Mouse (Mus musculus): ENCODE data around the gene Arrdc2.
"Not testable (repeated sequence)": the region's sequence is repeated elsewhere in the genome, so short reads cannot be mapped to it uniquely, and the experiment has no call there.

The Arrdc2 gene

DNA sequence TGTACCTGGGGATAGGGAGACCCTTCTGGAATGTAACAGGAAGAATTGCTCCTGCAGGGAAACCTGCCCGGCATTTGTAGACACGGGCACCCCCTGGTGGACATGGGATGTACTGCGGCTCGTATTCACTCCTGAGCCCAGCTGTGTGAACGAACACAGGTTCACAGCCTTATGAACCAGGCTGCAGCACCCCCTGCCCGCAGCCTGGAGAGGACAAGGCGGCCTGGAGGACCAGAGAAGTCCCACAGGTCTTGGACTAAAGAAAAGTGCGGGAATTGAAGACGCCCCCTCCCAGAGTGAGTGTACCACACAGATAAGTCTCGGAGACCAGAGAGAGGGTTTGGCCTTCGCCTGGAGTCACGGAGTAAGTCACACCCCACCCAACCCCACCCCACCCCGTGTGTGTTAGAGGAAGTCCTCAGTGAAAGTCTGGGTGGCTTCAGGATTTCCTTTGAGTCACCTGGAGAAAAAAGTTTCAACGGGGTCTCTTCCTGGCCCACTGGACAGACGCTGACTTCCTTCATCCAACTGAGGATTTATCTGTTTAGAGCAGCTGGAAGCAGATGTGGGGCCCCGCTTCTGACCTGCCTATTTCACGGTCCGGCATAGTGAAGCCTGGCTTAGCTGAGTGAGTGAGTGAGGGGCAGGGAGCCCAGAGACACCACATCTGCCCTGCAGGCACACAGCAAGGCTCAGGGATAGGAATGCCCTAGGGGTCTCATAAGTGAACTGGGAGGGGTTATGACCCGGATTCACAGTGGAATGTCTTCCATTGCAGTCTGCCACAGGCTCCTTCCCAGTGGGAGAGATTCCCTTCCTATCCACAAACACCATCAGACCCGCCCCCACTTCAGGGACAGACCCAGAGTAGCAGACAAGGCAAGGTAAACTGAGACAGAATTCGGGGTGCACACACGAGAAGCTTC, 1.9 kb upstream of the Arrdc2 start:
- peak; percentile 87 to 92 for DNase-seq (ENCODE audit: low spot score in 2 of 2)

GRCm38 (mm10) chr8:70840590-70840989, 1.1 kb upstream of the Arrdc2 start:
- DNase-seq (ENCODE audit: low spot score in 2 of 2): no peak

GRCm38 (mm10) chr8:70838654-70839407, 689 bp downstream of the Arrdc2 start:
- no peak for DNase-seq (ENCODE audit: low spot score in 2 of 2)

DNA sequence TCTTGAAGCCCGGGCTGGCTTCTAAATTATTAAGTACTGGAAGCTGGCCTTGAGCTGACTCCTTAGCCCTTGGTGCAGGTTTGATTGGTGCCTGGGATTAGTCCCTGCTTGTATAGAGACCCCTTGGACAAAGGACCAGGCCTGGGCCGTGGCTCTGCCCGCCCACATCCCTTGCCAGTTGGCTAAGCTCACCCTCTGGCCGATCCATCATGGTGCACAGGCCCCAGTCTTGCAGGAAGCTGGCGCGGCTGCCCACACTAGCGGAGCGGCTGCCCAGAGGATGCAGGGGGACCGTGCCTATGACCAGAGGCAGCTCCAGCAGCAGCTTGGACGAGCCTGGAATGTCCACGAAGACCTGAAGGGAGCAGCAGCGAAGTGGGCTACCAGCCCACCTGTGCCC, 2.9 kb downstream of the Arrdc2 start:
- DNase-seq (ENCODE audit: low spot score in 2 of 2): no peak

DNA sequence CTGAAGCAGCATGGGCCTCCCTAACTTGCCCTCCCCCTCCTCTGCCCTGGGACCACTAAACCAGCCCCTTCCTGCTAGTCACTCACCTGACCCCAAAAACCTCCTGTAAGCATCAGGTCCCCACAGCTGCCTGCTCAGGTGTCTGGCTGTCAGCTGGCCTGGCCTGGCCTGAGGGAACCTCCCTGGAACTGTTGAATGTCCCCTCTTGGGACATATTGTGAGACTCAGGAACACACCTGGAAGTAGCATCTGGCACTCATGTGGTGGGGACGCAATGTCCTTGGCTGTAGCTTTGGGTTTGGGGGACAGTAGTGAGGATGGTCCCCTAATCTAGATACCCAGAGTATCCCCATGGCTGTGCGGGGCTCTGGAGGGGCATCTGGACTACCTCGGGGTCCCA, 5.4 kb downstream of the Arrdc2 start:
- no peak for DNase-seq (ENCODE audit: low spot score in 2 of 2)

DNA sequence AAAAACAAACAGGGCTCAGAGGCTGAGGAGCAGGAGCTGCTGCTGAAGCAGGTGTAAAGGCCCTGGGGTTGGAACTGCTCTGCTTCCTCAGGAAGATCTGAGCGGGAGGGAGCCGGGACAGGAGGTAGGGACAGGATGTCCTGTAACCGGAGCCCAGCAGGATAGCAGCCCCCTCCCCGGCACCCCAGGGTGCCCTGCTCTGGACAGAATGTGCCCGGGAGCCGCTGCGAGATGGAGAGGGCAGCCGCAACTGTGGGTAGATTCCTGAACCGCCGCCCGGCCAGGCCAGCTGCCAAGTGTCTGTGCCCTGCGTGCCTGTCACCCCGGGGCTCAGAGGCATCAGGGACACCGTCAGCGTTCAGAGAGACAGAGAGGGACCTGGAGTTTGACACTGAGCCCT, 6.0 kb downstream of the Arrdc2 start:
- DNase-seq (ENCODE audit: low spot score in 2 of 2): no peak

DNA sequence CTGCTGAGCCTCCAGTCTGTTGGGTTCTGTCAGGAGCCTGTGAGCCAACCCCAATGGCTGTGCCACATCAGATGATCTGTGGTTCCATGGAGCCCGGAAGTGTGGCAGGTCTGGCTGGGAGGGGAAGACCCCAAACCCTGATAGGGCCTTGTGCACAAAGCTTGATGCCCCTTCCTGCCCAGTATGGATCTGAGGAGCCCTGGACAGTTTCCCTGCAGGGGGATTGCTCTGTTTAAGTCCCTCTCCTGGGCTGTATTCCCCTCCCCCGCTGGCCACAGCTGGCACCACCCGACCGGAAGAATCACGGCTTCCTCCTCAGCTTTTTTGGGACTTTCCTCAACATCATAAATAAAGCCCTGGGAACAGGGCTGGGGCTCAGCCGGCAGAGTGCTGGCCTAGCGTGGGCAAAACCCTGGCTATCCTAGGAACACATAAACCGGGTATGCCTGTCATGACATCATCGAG, 6.5 kb downstream of the Arrdc2 start:
- no peak for DNase-seq (ENCODE audit: low spot score in 2 of 2)

DNA sequence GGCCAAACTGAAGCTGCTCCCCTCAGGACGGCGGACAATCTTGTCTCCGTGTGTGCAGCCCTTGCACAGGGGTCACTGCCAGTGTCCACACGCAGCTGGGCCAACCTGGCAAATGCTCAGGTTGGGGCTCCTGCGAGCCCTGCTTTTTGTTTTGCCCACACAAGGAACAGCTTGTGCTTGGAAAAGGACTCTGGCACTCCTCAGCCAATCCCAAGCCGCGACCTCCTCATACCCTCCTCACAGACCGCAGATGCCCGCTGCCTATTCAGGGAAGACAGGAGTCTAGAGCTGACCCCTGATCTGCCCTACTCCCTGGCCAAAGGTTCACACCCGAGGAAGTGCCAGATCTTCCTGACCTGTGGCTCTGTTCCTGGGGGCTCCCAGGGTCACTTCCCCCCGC, 7.1 kb downstream of the Arrdc2 start:
- no peak for DNase-seq (ENCODE audit: low spot score in 2 of 2)

- no peak for DNase-seq (ENCODE audit: low spot score in 2 of 2)
Observed at GRCm38 (mm10) chr8:70831517-70831916, 8.0 kb downstream of the Arrdc2 start.

- no peak for DNase-seq (ENCODE audit: low spot score in 2 of 2)
Observed at GRCm38 (mm10) chr8:70827796-70828195, 11.7 kb downstream of the Arrdc2 start.

DNA sequence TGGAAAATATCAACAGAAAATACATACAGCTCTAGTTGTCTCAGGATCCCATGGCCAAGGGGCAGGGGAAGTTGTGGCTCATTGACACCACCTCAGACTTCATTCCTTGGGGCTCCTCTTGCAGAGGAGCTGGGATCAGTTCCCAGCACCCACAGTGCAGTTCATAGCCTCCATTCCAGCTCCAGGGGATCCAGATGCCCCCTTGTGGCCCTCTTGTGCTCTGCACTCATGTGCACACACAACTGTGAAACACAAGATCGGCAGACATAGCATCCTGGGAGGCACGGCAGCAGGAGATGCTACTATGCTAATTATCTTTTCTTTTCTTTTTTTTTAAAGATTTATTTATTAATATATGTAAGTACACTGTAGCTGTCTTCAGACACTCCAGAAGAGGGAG, 12.5 kb downstream of the Arrdc2 start:
- no peak for DNase-seq (ENCODE audit: low spot score in 2 of 2)

- DNase-seq (ENCODE audit: low spot score in 2 of 2): no peak
Observed at GRCm38 (mm10) chr8:70825816-70826215, 13.7 kb downstream of the Arrdc2 start.

DNA sequence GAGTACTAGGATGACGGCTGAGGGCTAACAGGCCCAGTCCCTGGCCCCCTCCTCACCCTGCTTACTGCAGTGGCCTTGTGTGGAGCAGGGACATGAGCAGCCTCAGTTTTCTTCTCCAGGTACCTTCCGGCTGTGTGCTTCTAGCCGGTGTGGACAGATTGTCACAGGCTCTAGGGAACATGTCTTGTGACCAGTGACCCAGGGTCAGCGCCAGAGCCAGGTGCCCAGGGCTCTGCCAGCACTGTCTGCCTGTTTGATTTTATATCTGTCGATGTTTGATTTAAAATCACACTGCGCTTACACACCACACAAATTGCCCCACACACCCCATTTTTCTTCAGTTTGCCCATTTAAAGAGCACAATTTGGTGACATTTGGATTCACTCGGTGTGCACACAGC, 15.7 kb downstream of the Arrdc2 start:
- no peak for DNase-seq (ENCODE audit: low spot score in 2 of 2)

DNA sequence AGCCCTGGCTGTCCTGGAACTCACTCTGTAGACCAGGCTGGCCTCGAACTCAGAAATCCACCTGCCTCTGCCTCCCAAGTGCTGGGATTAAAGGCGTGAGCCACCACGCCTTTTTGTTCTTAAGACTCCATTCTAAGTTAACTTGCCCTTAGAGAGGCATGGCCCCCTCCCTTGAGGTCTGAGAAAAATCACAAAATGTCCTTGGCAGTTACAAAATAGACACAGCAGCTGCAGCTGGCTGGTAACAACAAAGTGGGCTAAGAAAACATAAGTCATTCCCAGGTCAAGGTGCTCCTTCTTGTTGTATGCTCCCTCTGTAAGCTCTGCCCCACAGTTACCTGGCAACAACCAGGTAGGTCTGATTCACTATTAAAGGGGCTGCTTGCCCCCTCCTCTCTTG, 16.9 kb downstream of the Arrdc2 start:
- not testable (repeated sequence) for DNase-seq (ENCODE audit: low spot score in 2 of 2)

DNA sequence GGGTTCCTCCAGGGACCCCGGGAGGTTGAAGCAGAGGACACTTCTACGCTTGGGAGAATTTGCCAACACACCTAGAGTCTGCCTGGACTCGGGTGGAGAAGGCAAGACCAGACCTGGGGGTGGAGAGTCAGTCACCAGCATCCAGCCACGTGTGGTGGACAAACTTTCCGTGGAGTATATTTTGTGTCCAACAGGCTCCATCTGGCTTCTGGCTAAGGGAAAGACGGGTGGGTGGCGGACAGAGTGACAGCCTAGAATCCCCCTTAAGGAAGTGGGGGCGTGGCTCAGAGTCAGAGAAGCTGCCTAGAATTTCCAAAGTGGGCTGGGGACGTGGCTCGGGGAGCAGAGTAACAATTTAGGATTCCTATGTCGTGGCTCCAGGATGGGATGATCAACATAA, 17.5 kb downstream of the Arrdc2 start:
- no peak for DNase-seq (ENCODE audit: low spot score in 2 of 2)

DNA sequence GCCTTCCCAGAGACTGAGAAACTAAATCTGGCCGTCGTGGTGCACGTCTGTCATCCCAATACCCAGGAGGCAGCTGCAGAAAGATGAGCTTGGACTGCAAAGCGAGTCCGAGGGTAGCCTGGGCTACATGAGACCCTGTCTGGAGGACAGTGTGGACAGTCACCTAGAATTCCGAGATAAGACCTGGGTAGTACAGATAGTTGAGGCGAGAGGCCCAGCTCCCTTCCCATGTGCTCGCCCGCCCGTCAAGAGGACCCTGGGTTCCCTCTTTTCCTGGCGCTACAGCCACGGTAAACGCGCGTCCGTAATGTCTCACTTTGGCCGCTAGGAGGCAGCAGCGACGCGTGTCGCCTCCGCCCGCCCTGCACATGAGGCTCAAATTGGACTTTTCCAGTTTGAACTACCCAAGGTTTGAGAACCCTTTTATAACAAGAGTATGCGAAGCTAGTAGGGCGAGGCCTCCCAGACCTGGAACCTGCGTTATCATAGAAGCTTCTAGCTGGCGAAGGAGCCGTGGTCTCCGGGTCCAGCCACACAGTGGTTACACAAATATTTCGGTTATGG, 18.0 kb downstream of the Arrdc2 start:
- peak; percentile 51 to 72 for DNase-seq (ENCODE audit: low spot score in 2 of 2)

DNA sequence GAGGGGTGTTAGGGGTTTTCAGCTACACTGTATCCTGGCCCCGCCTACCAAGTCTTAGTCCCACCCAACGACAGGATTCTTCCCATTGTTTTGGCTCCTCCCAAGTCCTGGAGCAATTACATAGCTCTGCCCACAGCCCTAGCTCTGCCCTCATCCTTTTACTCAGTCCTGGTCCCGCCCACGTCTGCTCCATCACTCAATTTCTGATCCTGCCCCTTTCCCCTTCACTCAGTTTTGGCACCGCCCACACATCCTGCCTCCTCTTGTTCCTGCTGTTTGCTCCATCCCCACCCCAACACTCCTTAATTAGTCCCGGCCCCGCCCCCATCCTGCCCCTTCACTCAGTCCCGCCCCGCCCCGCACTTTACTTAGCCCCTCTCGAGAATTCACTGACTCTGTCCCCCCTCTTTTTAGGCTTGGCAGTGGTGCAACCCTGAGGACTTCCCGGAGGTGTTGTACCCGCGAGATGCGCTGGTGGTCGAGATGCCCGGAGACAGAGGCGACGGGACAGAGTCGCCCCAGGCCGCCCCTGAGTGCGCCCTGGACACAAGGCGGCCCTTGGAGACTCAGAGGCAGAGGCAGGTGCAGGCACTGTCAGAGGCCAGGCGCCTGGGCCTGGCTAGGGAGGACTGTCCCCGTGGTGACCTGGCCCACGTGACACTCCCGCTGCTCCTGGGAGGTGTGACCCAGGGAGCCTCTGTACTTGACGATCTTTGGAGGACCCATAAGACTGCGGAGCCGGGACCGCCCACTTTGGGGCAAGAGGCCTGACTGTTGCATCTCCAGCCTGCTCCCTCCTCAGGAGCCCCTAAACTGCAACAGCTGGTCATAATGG, 19.2 kb downstream of the Arrdc2 start:
- DNase-seq (ENCODE audit: low spot score in 2 of 2): no peak

DNA sequence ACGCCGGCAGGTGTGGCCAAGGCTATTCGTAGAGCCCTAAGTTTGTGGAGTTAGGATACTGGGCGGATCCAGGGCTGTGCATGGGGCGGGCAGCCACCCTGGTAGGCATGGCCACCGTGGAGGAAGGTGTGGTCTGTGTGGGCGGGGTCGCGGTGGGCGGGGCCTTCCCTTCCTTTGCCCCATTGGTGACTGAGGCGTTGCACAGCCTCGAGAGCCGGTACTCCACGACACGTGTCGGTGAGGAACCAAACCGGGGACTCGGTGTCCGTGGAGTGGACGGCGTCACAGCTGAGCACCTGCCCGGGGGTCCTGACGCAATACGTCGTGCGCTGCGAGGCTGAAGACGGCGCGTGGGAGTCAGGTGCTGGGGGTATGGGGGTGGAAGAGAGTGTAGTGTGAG, 22.8 kb downstream of the Arrdc2 start:
- peak; percentile 33 to 49 for DNase-seq (ENCODE audit: low spot score in 2 of 2)

- DNase-seq (ENCODE audit: low spot score in 2 of 2): no peak
Observed at GRCm38 (mm10) chr8:70812885-70813284, 26.6 kb downstream of the Arrdc2 start.

GRCm38 (mm10) chr8:70812055-70812454, 27.5 kb downstream of the Arrdc2 start:
- no peak for DNase-seq (ENCODE audit: low spot score in 2 of 2)

DNA sequence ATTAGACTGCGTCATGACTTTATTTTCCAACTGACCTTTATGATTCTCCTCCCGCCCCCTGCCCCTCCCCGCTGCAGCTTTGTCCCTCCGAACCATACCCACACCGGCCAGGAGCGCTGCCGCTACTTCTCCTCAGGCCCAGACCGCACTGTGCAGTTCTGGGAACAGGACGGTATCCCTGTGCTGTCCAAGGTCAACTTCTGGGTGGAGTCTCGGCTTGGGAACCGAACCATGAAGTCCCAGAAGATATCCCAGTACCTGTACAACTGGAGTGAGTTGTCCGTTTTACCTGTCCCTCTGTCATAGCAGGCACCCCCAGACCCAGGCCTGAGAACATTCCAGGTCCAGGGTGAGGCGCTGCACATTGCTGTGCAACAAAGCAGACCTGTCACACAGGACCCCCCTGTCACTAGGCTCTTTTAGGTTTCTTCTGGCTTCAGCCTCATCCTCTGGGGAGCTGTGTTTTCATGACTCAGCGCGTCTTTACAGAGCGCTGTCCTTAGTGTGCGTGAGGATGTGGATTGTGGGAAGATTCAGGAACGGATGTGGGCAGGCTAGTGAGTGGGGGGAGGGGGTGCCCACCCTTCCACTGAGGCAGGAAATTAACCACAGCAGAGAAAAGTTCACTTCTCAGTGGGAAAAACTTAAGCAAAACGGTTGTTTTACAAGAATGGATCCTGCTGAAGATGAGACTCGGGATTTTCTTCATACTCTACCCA, 28.4 kb downstream of the Arrdc2 start:
- no peak for DNase-seq (ENCODE audit: low spot score in 2 of 2)

Measured in spleen, postnatal 14 days (tissue).